Mouse (Mus musculus) G1E (cell line): ENCODE measurements at regions not wholly inside any gene's neighbourhood (a gene's known extent, or its start where the extent isn't known, plus 50 kb on each side); places are given as distances from the start of the nearest gene placed in this dataset.

Source experiments
- ATAC-seq: 2 replicates; pipeline ENCODE4 v1.8.0; 2016; ENCODE audit warnings: mild to moderate bottlenecking; ENCODE audit not compliant: insufficient number of reproducible peaks, poor library complexity, low FRiP score, severe bottlenecking; ENCODE audit errors: extremely low read depth
- DNase-seq: peaks from one replicate; pipeline ENCODE4 v3.0.0; 2012; ENCODE audit warnings: low spot score
- H3K27me3 ChIP-seq: 2 replicates; pipeline ENCODE4 v1.6.1; 2012; ENCODE audit warnings: mild to moderate bottlenecking, low read length, inconsistent platforms; ENCODE audit not compliant: insufficient read depth
- H3K36me3 ChIP-seq: replicated peaks from 2 replicates; pipeline ENCODE3; 2012; ENCODE audit warnings: mild to moderate bottlenecking, inconsistent platforms
- H3K4me1 ChIP-seq: 2 replicates; pipeline ENCODE4 v1.6.1; 2012; ENCODE audit warnings: low read depth, low read length, inconsistent platforms, mixed read lengths; ENCODE audit not compliant: insufficient read depth
- H3K4me3 ChIP-seq: 2 replicates; pipeline ENCODE4 v1.5.1; 2012; ENCODE audit warnings: low read depth, mild to moderate bottlenecking, inconsistent platforms, low read length, moderate library complexity, mixed read lengths
- H3K9me3 ChIP-seq: replicated peaks from 2 replicates; pipeline ENCODE4 v1.6.1; 2012; ENCODE audit warnings: inconsistent platforms
- CTCF ChIP-seq: IDR thresholded peaks from 2 replicates; pipeline ENCODE4 v1.5.1; 2012; ENCODE audit warnings: low read depth, low read length, inconsistent platforms, mixed read lengths
- GATA1 ChIP-seq: IDR thresholded peaks from 2 replicates; pipeline ENCODE4 v1.6.1; 2012; ENCODE audit warnings: borderline replicate concordance, low read length, inconsistent platforms, mixed read lengths
- GATA2 ChIP-seq: IDR thresholded peaks from 2 replicates; pipeline ENCODE4 v1.6.1; 2012; ENCODE audit warnings: low read depth, low read length, inconsistent platforms, borderline replicate concordance
- POLR2AphosphoS5 ChIP-seq: IDR thresholded peaks from 2 replicates; pipeline ENCODE4 v1.6.1; 2012; ENCODE audit warnings: low read depth, low read length, inconsistent platforms; ENCODE audit not compliant: insufficient replicate concordance
- TAL1 ChIP-seq: conservative IDR thresholded peaks from 2 replicates; pipeline ENCODE4 v1.6.1; 2012; ENCODE audit warnings: low read depth, low read length, inconsistent platforms, mixed read lengths

GRCm38 (mm10) chr6:32739162-32739745 lies 151.3 kb upstream of the Plxna4 start:
- TF ChIP-seq TAL1: no peak
- no peak for TF ChIP-seq CTCF
- no peak for TF ChIP-seq GATA2
- no peak for TF ChIP-seq GATA1
- TF ChIP-seq POLR2AphosphoS5: no peak
- ATAC-seq (no peak), DNase-seq (no peak)
- H3K4me3 ChIP-seq: no peak overlapping the region
- no peaks in the 10 kb centered on the region for H3K4me1 ChIP-seq
- no peaks in the 10 kb centered on the region for H3K9me3 ChIP-seq
- H3K36me3 ChIP-seq: no peaks in the 10 kb centered on the region
- no peaks in the 10 kb centered on the region for H3K27me3 ChIP-seq

DNA sequence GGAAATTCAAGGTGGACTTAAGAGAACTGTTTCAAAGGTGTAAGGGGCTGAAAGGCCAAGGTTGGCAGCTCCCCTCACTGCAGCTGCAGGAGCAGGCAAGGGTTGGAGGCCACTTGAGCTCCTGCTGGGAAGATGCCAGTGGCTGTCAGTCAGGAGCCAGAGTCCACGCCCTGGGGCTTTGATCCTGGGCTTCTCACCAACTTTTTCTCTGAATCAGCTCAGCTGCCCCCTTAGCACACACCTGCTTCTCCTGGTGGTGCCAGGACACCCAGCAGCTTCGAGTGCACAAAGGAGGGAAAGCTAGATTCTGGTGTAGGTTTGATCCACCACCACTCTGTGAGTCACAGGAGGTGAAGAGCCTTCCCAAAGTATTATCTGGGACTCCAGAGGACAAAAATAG lies 140.7 kb upstream of the Plxna4 start:
- Histone ChIP-seq H3K9me3 (no peaks in the 10 kb centered on the region), H3K36me3 (no peaks in the 10 kb centered on the region), H3K4me3 (no peak overlapping the region), H3K27me3 (peaks cover 5% of the 10 kb centered on the region), H3K4me1 (no peaks in the 10 kb centered on the region)
- ATAC-seq (no peak), DNase-seq (no peak)
- TF ChIP-seq GATA1: no peak
- no peak for TF ChIP-seq GATA2
- TF ChIP-seq POLR2AphosphoS5: no peak

DNA sequence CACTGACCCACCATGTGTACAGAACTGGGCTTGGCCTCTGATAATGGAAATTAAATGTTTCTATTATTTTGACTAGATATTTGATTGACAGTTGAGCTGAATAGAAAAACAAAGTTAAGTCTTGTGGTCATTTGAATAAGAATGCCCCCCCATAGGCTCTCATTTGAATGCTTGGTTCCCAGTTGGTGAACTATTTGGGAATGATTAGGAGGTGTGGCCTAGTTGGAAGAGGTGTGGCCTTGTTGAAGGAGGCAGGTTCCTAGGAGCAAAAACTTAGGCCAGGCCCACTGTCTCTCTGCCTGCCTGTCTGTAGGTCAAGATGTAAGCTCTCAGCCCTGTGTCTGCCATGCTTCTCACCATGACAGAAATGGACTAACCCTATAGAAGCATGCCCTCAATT lies 138.6 kb upstream of the Plxna4 start:
- no peak overlapping the region for H3K4me3 ChIP-seq
- no peaks in the 10 kb centered on the region for H3K36me3 ChIP-seq
- DNase-seq (no peak), ATAC-seq (no peak)
- H3K4me1 ChIP-seq: no peaks in the 10 kb centered on the region
- no peaks in the 10 kb centered on the region for H3K9me3 ChIP-seq
- H3K27me3 ChIP-seq: peaks cover 5% of the 10 kb centered on the region
- TF ChIP-seq GATA1 (no peak), POLR2AphosphoS5 (no peak), CTCF (no peak), TAL1 (no peak), GATA2 (no peak)

DNA sequence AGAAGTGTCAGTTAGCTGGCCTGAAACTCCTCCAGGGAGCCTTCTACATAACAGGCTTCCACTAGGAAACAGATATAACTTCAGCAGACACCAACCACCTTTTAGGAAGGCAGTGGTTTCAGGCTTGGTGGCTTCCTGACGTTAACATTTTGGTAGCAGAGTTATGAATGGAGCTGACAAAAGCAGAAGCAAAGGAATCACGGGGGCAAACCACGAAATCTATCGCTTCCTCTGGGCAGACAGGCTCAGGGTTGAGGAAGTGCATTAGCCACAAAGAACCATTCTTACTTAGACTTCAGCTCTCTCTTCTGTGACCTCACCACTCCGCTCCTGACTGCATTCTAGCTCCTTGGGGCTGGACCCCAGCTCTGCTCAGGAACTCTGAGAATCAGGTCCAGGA lies 129.9 kb upstream of the Plxna4 start:
- ATAC-seq: no peak
- Histone ChIP-seq H3K4me3 (no peak overlapping the region), H3K27me3 (no peaks in the 10 kb centered on the region), H3K4me1 (no peaks in the 10 kb centered on the region), H3K9me3 (no peaks in the 10 kb centered on the region), H3K36me3 (no peaks in the 10 kb centered on the region)
- DNase-seq: no peak
- TF ChIP-seq TAL1 (no peak), CTCF (no peak), GATA1 (no peak), POLR2AphosphoS5 (no peak), GATA2 (no peak)

DNA sequence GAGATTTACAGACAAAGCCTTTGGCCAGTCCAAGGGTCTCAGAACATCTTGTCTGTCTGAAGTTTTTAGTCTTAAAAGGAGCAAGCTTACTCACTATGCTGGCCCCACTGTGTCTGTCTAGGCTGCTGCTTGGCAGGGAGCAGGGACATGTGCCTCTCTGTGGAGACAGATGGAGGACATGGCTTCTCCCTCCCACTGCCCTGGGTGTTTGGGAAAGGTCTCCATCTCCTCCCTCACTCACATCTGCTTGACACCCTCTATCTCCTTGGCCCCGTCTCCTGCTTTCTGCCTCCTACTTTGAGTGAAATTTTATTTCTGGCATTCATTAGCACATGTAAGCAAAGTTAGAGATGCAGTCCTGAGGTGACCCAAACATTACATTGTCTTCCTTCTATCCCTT lies 127.1 kb upstream of the Plxna4 start:
- DNase-seq (no peak), ATAC-seq (no peak)
- no peaks in the 10 kb centered on the region for H3K4me1 ChIP-seq
- no peak overlapping the region for H3K4me3 ChIP-seq
- no peaks in the 10 kb centered on the region for H3K9me3 ChIP-seq
- no peaks in the 10 kb centered on the region for H3K36me3 ChIP-seq
- no peaks in the 10 kb centered on the region; the same call in 1 of the 2 replicates for H3K27me3 ChIP-seq
- no peak for TF ChIP-seq GATA2
- TF ChIP-seq GATA1: no peak
- TF ChIP-seq POLR2AphosphoS5: no peak
- no peak for TF ChIP-seq TAL1

DNA sequence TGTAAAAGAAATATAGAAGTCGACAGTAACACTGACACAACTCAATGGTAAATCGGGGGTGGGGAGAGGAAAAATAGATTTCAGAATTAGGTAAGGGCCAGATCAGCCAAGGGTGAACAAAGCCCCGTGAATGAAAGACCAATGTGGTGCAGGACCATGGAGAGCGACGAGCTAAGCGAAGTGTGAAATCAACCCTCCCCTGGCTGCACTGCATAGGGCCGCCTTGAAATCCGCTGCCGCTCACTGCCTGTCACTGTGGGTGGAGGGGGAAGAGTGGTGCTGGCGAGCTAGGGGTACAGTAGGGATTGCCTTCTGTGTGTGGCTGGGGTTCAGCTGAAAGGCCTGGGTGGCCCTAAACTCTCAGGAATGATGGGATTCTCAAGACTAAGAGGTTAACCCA lies 122.2 kb upstream of the Plxna4 start:
- H3K4me1 ChIP-seq: no peaks in the 10 kb centered on the region
- H3K4me3 ChIP-seq: no peak overlapping the region
- no peaks in the 10 kb centered on the region for H3K9me3 ChIP-seq
- H3K36me3 ChIP-seq: no peaks in the 10 kb centered on the region
- TF ChIP-seq TAL1 (no peak), CTCF (no peak), POLR2AphosphoS5 (no peak), GATA2 (no peak), GATA1 (no peak)
- peaks cover 5% of the 10 kb centered on the region; the same call in 1 of the 2 replicates for H3K27me3 ChIP-seq
- DNase-seq (peak; percentile 6), ATAC-seq (no peak)
